Mouse (Mus musculus) heart, embryonic 15.5 days (tissue): ENCODE data around the gene Gm42742. TPM values are rescaled to one million over a fixed set of nuclear protein-coding genes. Genes with fewer than 3 reads are reported as not detected.

Experiments
- ATAC-seq: fragments of 200-750 bp; cut with Nextera tagmentation; replicated peaks from 2 replicates; pipeline ENCODE4 v1.8.0; 2017; ENCODE audit warnings: low read depth, moderate TSS enrichment; ENCODE audit not compliant: insufficient number of reproducible peaks, insufficient read depth, low FRiP score
- H3K27ac ChIP-seq: fragments of 300-500 bp; sonication (generic); 2 replicates; pipeline ENCODE4 v1.5.1; 2015; ENCODE audit warnings: mild to moderate bottlenecking, inconsistent platforms
- H3K27me3 ChIP-seq: fragments of 300-500 bp; sonication (generic); 2 replicates; pipeline ENCODE4 v1.6.1; 2015; ENCODE audit warnings: inconsistent platforms
- H3K36me3 ChIP-seq: fragments of 300-500 bp; sonication (generic); 2 replicates; pipeline ENCODE4 v1.6.1; 2015; ENCODE audit warnings: mild to moderate bottlenecking, inconsistent platforms
- H3K4me1 ChIP-seq: fragments of 300-500 bp; sonication (generic); replicated peaks from 2 replicates; pipeline ENCODE4 v1.6.1; 2015; ENCODE audit warnings: inconsistent platforms
- H3K4me2 ChIP-seq: fragments of 300-500 bp; sonication (generic); 2 replicates; pipeline ENCODE4 v1.6.1; 2015; ENCODE audit warnings: inconsistent platforms, mild to moderate bottlenecking, moderate library complexity
- H3K4me3 ChIP-seq: fragments of 300-500 bp; sonication (generic); 2 replicates; pipeline ENCODE4 v1.5.1; 2015; ENCODE audit warnings: mild to moderate bottlenecking, inconsistent platforms
- H3K9ac ChIP-seq: fragments of 300-500 bp; sonication (generic); 2 replicates; pipeline ENCODE4 v1.6.1; 2015; ENCODE audit warnings: mild to moderate bottlenecking, inconsistent platforms
- H3K9me3 ChIP-seq: fragments of 300-500 bp; sonication (generic); replicated peaks from 2 replicates; pipeline ENCODE4 v1.6.1; 2016; ENCODE audit warnings: inconsistent platforms
- WGBS: fragments of 180-500 bp; shearing (Covaris S2); methylation state at CpG from one replicate; pipeline ENCODE4 v1.1.7; 2015; ENCODE audit warnings: mixed read lengths; 5-methylcytosine and 5-hydroxymethylcytosine counted together
- polyA plus RNA-seq: library from polyadenylated mRNA; unstranded; fragments of >200 nt; fragmentation: Nextera tagmentation; extraction: Ambion mirVana; gene quantifications from 2 replicates; pipeline ENCODE4 v1.2.1, GENCODE M21; 2015

Gm42742 gene
- polyA plus RNA-seq, 1 experiment from 2014 or later: 16.6 TPM

DNA sequence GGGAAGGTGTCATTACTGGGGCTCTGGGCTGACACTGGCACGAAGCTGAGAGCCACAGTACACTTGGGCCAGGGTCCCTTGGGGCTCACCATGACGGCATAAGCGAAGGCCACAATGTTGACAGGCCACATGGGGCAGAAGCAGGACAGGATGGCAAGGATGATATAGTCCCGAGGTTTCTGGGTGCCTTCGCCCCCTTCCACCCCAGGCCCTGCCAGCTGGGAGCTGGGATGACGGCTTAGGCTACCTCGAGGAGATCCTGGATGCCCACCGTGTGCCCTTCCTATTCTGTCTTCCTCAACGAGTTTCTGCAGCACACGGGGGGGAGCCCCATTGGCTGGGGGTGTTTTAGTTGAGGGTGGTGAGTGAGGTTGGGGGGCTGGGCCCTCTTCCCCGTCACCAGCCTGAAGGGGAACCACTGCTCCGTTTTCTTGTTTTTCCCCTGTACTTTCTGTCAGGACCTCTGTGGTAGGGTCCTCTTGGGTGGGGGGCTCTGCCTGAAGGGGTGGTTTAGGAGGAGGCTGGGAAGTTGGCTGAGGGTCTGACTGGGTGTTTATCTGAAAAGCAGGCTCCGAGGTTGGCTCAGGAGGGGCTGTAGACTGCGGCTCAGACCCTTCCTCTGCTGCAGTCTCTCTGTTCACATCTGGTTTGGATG, 1.5 kb downstream of the Gm42742 start:
- Histone ChIP-seq H3K4me3 (no peak overlapping the region), H3K9ac (no peak overlapping the region), H3K27ac (peak overlapping the region; percentile 44; the same call in 1 of the 2 replicates), H3K9me3 (no peaks in the 10 kb centered on the region), H3K4me2 (peak overlapping the region; percentile 82), H3K36me3 (peaks cover 24% of the 10 kb centered on the region), H3K27me3 (no peaks in the 10 kb centered on the region), H3K4me1 (peaks cover 77% of the 10 kb centered on the region)
- ATAC-seq: no peak
- 75% methylated on average over 14 of the region's 14 CpGs for WGBS

DNA sequence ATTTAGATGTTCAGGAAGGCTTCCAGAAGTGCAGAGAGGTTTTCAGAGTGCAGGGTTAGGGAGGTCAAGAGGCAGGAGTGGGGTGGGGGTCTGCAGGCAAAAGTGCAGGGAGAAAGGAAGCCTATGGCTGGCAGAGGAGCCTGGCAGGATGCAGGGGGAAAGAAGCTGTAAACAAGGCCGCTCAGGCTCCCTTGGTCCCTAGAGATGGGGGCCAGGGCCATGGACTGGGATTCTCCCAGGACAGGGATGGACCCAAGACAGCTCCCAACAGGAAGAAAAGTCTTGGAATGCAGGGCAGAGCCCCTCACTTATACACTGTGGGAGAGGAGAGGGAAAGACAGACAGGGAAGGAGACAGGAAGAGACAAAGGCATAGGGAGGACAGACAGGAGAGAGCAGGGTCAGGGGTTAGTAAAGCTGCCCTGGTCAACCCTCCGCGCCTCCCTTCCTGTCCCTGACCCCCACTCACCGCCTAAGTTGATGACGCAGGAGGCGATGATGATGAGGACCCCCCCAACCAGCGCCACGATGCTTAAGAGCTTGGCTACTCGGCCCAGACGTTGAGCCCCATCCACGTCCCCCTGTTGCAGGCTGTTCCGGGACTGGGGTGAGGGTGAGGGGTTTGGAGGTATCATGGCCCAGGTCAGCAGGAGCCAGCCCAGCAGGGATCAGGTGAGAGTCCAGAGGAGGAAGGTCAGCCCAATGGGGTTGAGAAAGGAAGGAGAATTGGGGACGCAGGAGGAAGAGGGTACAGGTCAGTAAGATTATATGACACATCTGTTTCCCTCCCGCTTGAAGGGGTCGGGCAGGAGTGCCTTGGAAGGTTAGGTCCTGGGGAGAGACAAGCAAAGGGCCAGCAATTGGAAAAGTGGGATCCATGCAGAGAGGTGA, 2.2 kb downstream of the Gm42742 start:
- Histone ChIP-seq H3K27me3 (no peaks in the 10 kb centered on the region), H3K4me2 (no peak overlapping the region), H3K9ac (no peak overlapping the region), H3K4me1 (peaks cover 76% of the 10 kb centered on the region), H3K36me3 (peaks cover 21% of the 10 kb centered on the region), H3K4me3 (no peak overlapping the region), H3K9me3 (no peaks in the 10 kb centered on the region), H3K27ac (peak overlapping the region; percentile 99; the same call in 1 of the 2 replicates)
- WGBS: 81% methylated on average over 15 of the region's 15 CpGs
- ATAC-seq: no peak

GRCm38 (mm10) chr7:127017950-127018345, 2.9 kb downstream of the Gm42742 start:
- Histone ChIP-seq H3K4me2 (no peak overlapping the region), H3K36me3 (peaks cover 17% of the 10 kb centered on the region), H3K4me3 (no peak overlapping the region), H3K9me3 (no peaks in the 10 kb centered on the region), H3K27me3 (no peaks in the 10 kb centered on the region), H3K4me1 (peaks cover 75% of the 10 kb centered on the region), H3K9ac (no peak overlapping the region), H3K27ac (peak overlapping the region; percentile 99)
- WGBS: 39% methylated on average over 6 of the region's 6 CpGs
- no peak for ATAC-seq

DNA sequence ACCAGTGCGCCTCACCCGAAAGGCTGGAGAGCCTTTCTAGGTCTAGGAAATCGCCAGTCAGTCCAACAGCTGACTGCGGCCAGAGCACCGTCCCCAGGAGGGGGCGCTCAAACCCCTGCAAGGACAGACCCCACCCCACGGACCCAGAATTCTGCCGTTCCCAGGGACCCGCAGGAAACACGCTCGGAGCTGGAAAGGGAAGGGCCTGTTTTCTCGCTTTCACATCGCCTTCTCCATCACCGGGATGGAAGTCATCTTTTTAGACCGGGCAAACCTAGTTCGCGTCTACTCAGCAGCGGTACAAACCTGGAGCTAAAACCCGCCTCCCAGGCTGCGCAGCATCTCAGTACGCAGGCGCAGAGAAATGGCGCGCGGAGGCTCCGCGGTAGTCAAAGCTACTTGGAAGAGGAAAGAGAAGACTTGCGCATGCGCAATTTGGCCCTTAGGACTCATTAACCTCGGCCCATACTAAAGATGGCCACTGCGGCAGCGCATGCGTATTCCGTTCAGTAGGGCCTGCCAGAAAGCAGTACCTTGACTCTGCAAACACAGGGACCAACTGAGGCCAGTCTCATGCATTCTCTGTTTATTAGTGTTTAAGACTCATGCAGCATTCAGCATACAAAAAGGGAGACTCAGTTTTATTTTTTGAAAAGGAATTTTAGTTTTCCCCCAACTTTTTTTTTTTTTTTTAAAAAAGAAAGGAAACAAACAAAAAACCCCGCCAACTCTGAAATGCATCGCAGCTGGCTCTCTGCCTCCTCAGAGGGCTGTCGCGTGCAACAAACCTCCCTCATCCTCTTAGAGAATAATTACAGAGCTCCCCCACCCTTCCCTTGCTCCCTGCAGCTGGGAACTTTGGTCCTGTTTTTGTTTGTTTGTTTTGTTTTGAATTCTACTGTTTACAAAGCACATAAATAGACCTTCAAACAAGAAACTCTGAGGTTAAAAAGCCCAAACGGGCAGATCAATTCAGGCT, 3.6 kb downstream of the Gm42742 start, which contains the start of gene Pagr1a:
Pagr1a (minus strand) TSS at position 382 of the 979 bp plus-strand sequence.
- 4% methylated on average over 39 of the region's 39 CpGs for WGBS

GRCm38 (mm10) chr7:127016486-127016938, 4.4 kb downstream of the Gm42742 start:
- peak; percentile 54 for ATAC-seq
- Histone ChIP-seq H3K9ac (peak overlapping the region; percentile 93), H3K4me1 (peaks cover 61% of the 10 kb centered on the region), H3K36me3 (peaks cover 11% of the 10 kb centered on the region; the same call in 1 of the 2 replicates), H3K27me3 (no peaks in the 10 kb centered on the region), H3K4me3 (peak overlapping the region; percentile 77), H3K4me2 (peak overlapping the region; percentile 88), H3K27ac (peak overlapping the region; percentile 99), H3K9me3 (no peaks in the 10 kb centered on the region)
- 0% methylated on average over 22 of the region's 22 CpGs for WGBS

More for the DNA sequence above, 3.6 kb downstream of the Gm42742 start, which contains the start of gene Pagr1a:
- Histone ChIP-seq H3K36me3 (peaks cover 14% of the 10 kb centered on the region; the same call in 1 of the 2 replicates), H3K9me3 (no peaks in the 10 kb centered on the region), H3K27ac (peak within 1 kb of the TSS; percentile 99), H3K4me2 (peak within 1 kb of the TSS; percentile 88), H3K4me3 (peak within 1 kb of the TSS; percentile 77), H3K9ac (peak within 1 kb of the TSS; percentile 93), H3K27me3 (no peaks in the 10 kb centered on the region), H3K4me1 (peaks cover 68% of the 10 kb centered on the region)
- peak; percentile 79 for ATAC-seq

DNA sequence TGATC, 4.6 kb downstream of the Gm42742 start, which contains the start of gene Pagr1b:
Pagr1b (minus strand) TSS at position 4 of the 5 bp plus-strand sequence.
- Histone ChIP-seq H3K4me2 (peak within 1 kb of the TSS; percentile 88), H3K27me3 (no peaks in the 10 kb centered on the region), H3K9me3 (no peaks in the 10 kb centered on the region), H3K9ac (peak within 1 kb of the TSS; percentile 93), H3K27ac (peak within 1 kb of the TSS; percentile 99), H3K36me3 (peaks cover 11% of the 10 kb centered on the region; the same call in 1 of the 2 replicates), H3K4me1 (peaks cover 59% of the 10 kb centered on the region), H3K4me3 (peak within 1 kb of the TSS; percentile 77)
- ATAC-seq: no peak

GRCm38 (mm10) chr7:127016081-127016480, 4.8 kb downstream of the Gm42742 start:
- 2% methylated on average over 10 of the region's 10 CpGs for WGBS
- H3K9me3 ChIP-seq: no peaks in the 10 kb centered on the region
- ATAC-seq: peak; percentile 28; the same call in 1 of the 2 replicates
- H3K36me3 ChIP-seq: peaks cover 11% of the 10 kb centered on the region; the same call in 1 of the 2 replicates
- H3K4me2 ChIP-seq: peak overlapping the region; percentile 88
- peak overlapping the region; percentile 99 for H3K27ac ChIP-seq
- H3K27me3 ChIP-seq: no peaks in the 10 kb centered on the region
- H3K9ac ChIP-seq: peak overlapping the region; percentile 93
- H3K4me1 ChIP-seq: peaks cover 57% of the 10 kb centered on the region
- peak overlapping the region; percentile 77 for H3K4me3 ChIP-seq

GRCm38 (mm10) chr7:127014993-127015392, 5.9 kb downstream of the Gm42742 start:
- H3K4me1 ChIP-seq: peaks cover 46% of the 10 kb centered on the region
- H3K36me3 ChIP-seq: peaks cover 11% of the 10 kb centered on the region; the same call in 1 of the 2 replicates
- 84% methylated on average over 12 of the region's 12 CpGs for WGBS
- H3K27me3 ChIP-seq: no peaks in the 10 kb centered on the region
- H3K9me3 ChIP-seq: no peaks in the 10 kb centered on the region
- H3K27ac ChIP-seq: no peak overlapping the region
- H3K9ac ChIP-seq: no peak overlapping the region
- no peak for ATAC-seq
- no peak overlapping the region for H3K4me3 ChIP-seq
- H3K4me2 ChIP-seq: peak overlapping the region; percentile 88

- Histone ChIP-seq H3K4me1 (peaks cover 40% of the 10 kb centered on the region), H3K9me3 (no peaks in the 10 kb centered on the region), H3K36me3 (peaks cover 11% of the 10 kb centered on the region; the same call in 1 of the 2 replicates), H3K27me3 (no peaks in the 10 kb centered on the region), H3K4me3 (peak within 1 kb of the TSS; percentile 77), H3K27ac (peak within 1 kb of the TSS; percentile 60), H3K4me2 (peak within 1 kb of the TSS; percentile 88), H3K9ac (peak within 1 kb of the TSS; percentile 56)
- ATAC-seq: no peak
- WGBS: 18% methylated on average over 11 of the region's 11 CpGs
Measured at GRCm38 (mm10) chr7:127014320-127014719, 6.6 kb downstream of the Gm42742 start, which contains the start of gene Mvp. Gene Mvp (minus strand): TSS chr7:127014621.

GRCm38 (mm10) chr7:127013385-127013784, 7.5 kb downstream of the Gm42742 start:
- ATAC-seq: no peak
- Histone ChIP-seq H3K4me1 (peaks cover 42% of the 10 kb centered on the region), H3K9me3 (no peaks in the 10 kb centered on the region), H3K27me3 (no peaks in the 10 kb centered on the region), H3K4me3 (0 out of 2 replicates have a peak overlapping the region, but pooled peaks have one; percentile 56), H3K4me2 (peak overlapping the region; percentile 88; the same call in 1 of the 2 replicates), H3K9ac (no peak overlapping the region), H3K27ac (no peak overlapping the region), H3K36me3 (peaks cover 11% of the 10 kb centered on the region; the same call in 1 of the 2 replicates)
- 87% methylated on average over 6 of the region's 6 CpGs for WGBS
